Mouse (Mus musculus) stomach, embryonic 15.5 days (tissue): ENCODE measurements around the gene Dync1li2. TPM values are rescaled to one million over a fixed set of nuclear protein-coding genes. Genes with fewer than 3 reads are reported as not detected.

ENCODE experiments used
- ATAC-seq: fragments of 200-750 bp; cut with Nextera tagmentation; 2 replicates; pipeline ENCODE4 v1.8.0; 2017; ENCODE audit warnings: low read depth, moderate number of reproducible peaks, moderate TSS enrichment; ENCODE audit not compliant: insufficient read depth, low FRiP score
- H3K27ac ChIP-seq: fragments of 300-500 bp; sonication (generic); 2 replicates; pipeline ENCODE4 v1.5.1; 2015; ENCODE audit warnings: mild to moderate bottlenecking, inconsistent platforms
- H3K27me3 ChIP-seq: fragments of 300-500 bp; sonication (generic); replicated peaks from 2 replicates; pipeline ENCODE4 v1.6.1; 2015; ENCODE audit warnings: inconsistent platforms
- H3K36me3 ChIP-seq: fragments of 300-500 bp; sonication (generic); 2 replicates; pipeline ENCODE4 v1.6.1; 2015; ENCODE audit warnings: inconsistent platforms
- H3K4me1 ChIP-seq: fragments of 300-500 bp; sonication (generic); 2 replicates; pipeline ENCODE4 v1.6.1; 2015; ENCODE audit warnings: inconsistent platforms
- H3K4me2 ChIP-seq: fragments of 300-500 bp; sonication (generic); 2 replicates; pipeline ENCODE4 v1.6.1; 2015; ENCODE audit warnings: mild to moderate bottlenecking, inconsistent platforms
- H3K4me3 ChIP-seq: fragments of 300-500 bp; sonication (generic); replicated peaks from 2 replicates; pipeline ENCODE4 v1.5.1; 2015; ENCODE audit warnings: inconsistent platforms
- H3K9ac ChIP-seq: fragments of 300-500 bp; sonication (generic); 2 replicates; pipeline ENCODE4 v1.6.1; 2015; ENCODE audit warnings: inconsistent platforms
- H3K9me3 ChIP-seq: fragments of 300-500 bp; sonication (generic); 2 replicates; pipeline ENCODE4 v1.6.1; 2016; ENCODE audit warnings: inconsistent platforms
- WGBS: fragments of 180-500 bp; shearing (Covaris S2); methylation state at CpG from one replicate; pipeline ENCODE4 v1.1.7; 2015; 5-methylcytosine and 5-hydroxymethylcytosine counted together
- polyA plus RNA-seq: library from polyadenylated mRNA; unstranded; fragments of >200 nt; fragmentation: Nextera tagmentation; extraction: Ambion mirVana; gene quantifications from 2 replicates; pipeline ENCODE4 v1.2.1, GENCODE M21; 2015

Gene Dync1li2
- 54.9 and 58.0 TPM in 2 replicates for polyA plus RNA-seq

GRCm38 (mm10) chr8:104442299-104443124 lies at the start of gene Dync1li2:
Dync1li2 (minus strand) TSS chr8:104443047.
- peak within 1 kb of the TSS; percentile 77 for H3K27ac ChIP-seq
- H3K4me1 ChIP-seq, result peaks cover 11% of the 10 kb centered on the region
- peak; percentile 84 for ATAC-seq
- peak within 1 kb of the TSS; percentile 80 for H3K9ac ChIP-seq
- WGBS, result under 1% methylated on average over 75 of the region's 75 CpGs
- no peaks in the 10 kb centered on the region for H3K9me3 ChIP-seq
- H3K4me2 ChIP-seq, result peak within 1 kb of the TSS; percentile 79
- no peaks in the 10 kb centered on the region for H3K27me3 ChIP-seq
- peak within 1 kb of the TSS; percentile 92 for H3K4me3 ChIP-seq
- peaks cover 21% of the 10 kb centered on the region for H3K36me3 ChIP-seq

GRCm38 (mm10) chr8:104479091-104479490 lies 36.2 kb upstream of the Dync1li2 start:
- no peaks in the 10 kb centered on the region for H3K4me1 ChIP-seq
- 80% methylated on average over 1 of the region's 1 CpGs for WGBS
- H3K9ac ChIP-seq, result no peak overlapping the region
- no peak for ATAC-seq
- no peak overlapping the region for H3K4me3 ChIP-seq
- H3K9me3 ChIP-seq, result no peaks in the 10 kb centered on the region
- H3K4me2 ChIP-seq, result no peak overlapping the region
- H3K36me3 ChIP-seq, result no peaks in the 10 kb centered on the region
- H3K27me3 ChIP-seq, result no peaks in the 10 kb centered on the region
- H3K27ac ChIP-seq, result no peak overlapping the region

- no peaks in the 10 kb centered on the region for H3K36me3 ChIP-seq
- no peaks in the 10 kb centered on the region for H3K9me3 ChIP-seq
- no peak overlapping the region for H3K27ac ChIP-seq
- no peak overlapping the region for H3K4me2 ChIP-seq
- no peaks in the 10 kb centered on the region for H3K4me1 ChIP-seq
- ATAC-seq, result no peak
- WGBS, result 52% methylated on average over 3 of the region's 3 CpGs
- no peaks in the 10 kb centered on the region for H3K27me3 ChIP-seq
- H3K9ac ChIP-seq, result no peak overlapping the region
- no peak overlapping the region for H3K4me3 ChIP-seq
Measured at GRCm38 (mm10) chr8:104472465-104472864, 29.6 kb upstream of the Dync1li2 start.

GRCm38 (mm10) chr8:104467463-104467862 lies 24.6 kb upstream of the Dync1li2 start:
- WGBS, result 68% methylated on average over 2 of the region's 2 CpGs
- no peaks in the 10 kb centered on the region for H3K4me1 ChIP-seq
- no peak for ATAC-seq
- no peak overlapping the region for H3K4me3 ChIP-seq
- no peak overlapping the region for H3K27ac ChIP-seq
- no peak overlapping the region for H3K4me2 ChIP-seq
- no peak overlapping the region for H3K9ac ChIP-seq
- no peaks in the 10 kb centered on the region for H3K27me3 ChIP-seq
- no peaks in the 10 kb centered on the region for H3K9me3 ChIP-seq
- no peaks in the 10 kb centered on the region for H3K36me3 ChIP-seq

- no peak overlapping the region for H3K9ac ChIP-seq
- no peaks in the 10 kb centered on the region for H3K27me3 ChIP-seq
- no peak for ATAC-seq
- WGBS, result 66% methylated on average over 3 of the region's 3 CpGs
- no peaks in the 10 kb centered on the region for H3K36me3 ChIP-seq
- no peaks in the 10 kb centered on the region for H3K4me1 ChIP-seq
- no peak overlapping the region for H3K4me3 ChIP-seq
- no peak overlapping the region for H3K27ac ChIP-seq
- H3K4me2 ChIP-seq, result no peak overlapping the region
- H3K9me3 ChIP-seq, result no peaks in the 10 kb centered on the region
Measured at GRCm38 (mm10) chr8:104452177-104452576, 9.3 kb upstream of the Dync1li2 start.

GRCm38 (mm10) chr8:104448796-104449195 lies 5.9 kb upstream of the Dync1li2 start:
- no peak overlapping the region for H3K4me2 ChIP-seq
- H3K9me3 ChIP-seq, result no peaks in the 10 kb centered on the region
- no peak overlapping the region for H3K4me3 ChIP-seq
- no peak overlapping the region for H3K9ac ChIP-seq
- no peaks in the 10 kb centered on the region for H3K4me1 ChIP-seq
- no peak for ATAC-seq
- no peak overlapping the region for H3K27ac ChIP-seq
- no peaks in the 10 kb centered on the region for H3K36me3 ChIP-seq
- H3K27me3 ChIP-seq, result no peaks in the 10 kb centered on the region
- WGBS, result 78% methylated on average over 3 of the region's 3 CpGs

GRCm38 (mm10) chr8:104446016-104446415 lies 3.2 kb upstream of the Dync1li2 start:
- no peaks in the 10 kb centered on the region for H3K36me3 ChIP-seq
- no peak overlapping the region for H3K4me2 ChIP-seq
- no peaks in the 10 kb centered on the region for H3K27me3 ChIP-seq
- H3K9ac ChIP-seq, result no peak overlapping the region
- no peak overlapping the region for H3K27ac ChIP-seq
- 77% methylated on average over 3 of the region's 3 CpGs for WGBS
- no peak for ATAC-seq
- peaks cover 8% of the 10 kb centered on the region for H3K4me1 ChIP-seq
- H3K9me3 ChIP-seq, result no peaks in the 10 kb centered on the region
- no peak overlapping the region for H3K4me3 ChIP-seq

GRCm38 (mm10) chr8:104445248-104445647 lies 2.4 kb upstream of the Dync1li2 start:
- WGBS, result 60% methylated on average over 6 of the region's 6 CpGs
- no peak for ATAC-seq

GRCm38 (mm10) chr8:104443125-104443679 lies 355 bp upstream of the Dync1li2 start:
- H3K4me3 ChIP-seq, result peak overlapping the region; percentile 92
- H3K4me1 ChIP-seq, result peaks cover 11% of the 10 kb centered on the region
- WGBS, result 64% methylated on average over 7 of the region's 7 CpGs
- peaks cover 16% of the 10 kb centered on the region for H3K36me3 ChIP-seq
- peak overlapping the region; percentile 79; the same call in 1 of the 2 replicates for H3K4me2 ChIP-seq
- H3K9me3 ChIP-seq, result no peaks in the 10 kb centered on the region
- H3K27me3 ChIP-seq, result no peaks in the 10 kb centered on the region
- H3K27ac ChIP-seq, result no peak overlapping the region
- H3K9ac ChIP-seq, result no peak overlapping the region
- no peak for ATAC-seq

More at GRCm38 (mm10) chr8:104445248-104445647, 2.4 kb upstream of the Dync1li2 start:
- no peak overlapping the region for H3K27ac ChIP-seq
- no peak overlapping the region for H3K4me3 ChIP-seq
- no peaks in the 10 kb centered on the region for H3K27me3 ChIP-seq
- no peaks in the 10 kb centered on the region for H3K9me3 ChIP-seq
- H3K9ac ChIP-seq, result no peak overlapping the region
- H3K4me2 ChIP-seq, result no peak overlapping the region
- peaks cover 11% of the 10 kb centered on the region for H3K4me1 ChIP-seq
- no peaks in the 10 kb centered on the region for H3K36me3 ChIP-seq

GRCm38 (mm10) chr8:104441613-104442012 lies 1.2 kb downstream of the Dync1li2 start:
- Histone ChIP-seq H3K9ac (peak overlapping the region; percentile 80; the same call in 1 of the 2 replicates), H3K36me3 (peaks cover 30% of the 10 kb centered on the region), H3K4me1 (peaks cover 13% of the 10 kb centered on the region), H3K9me3 (no peaks in the 10 kb centered on the region), H3K4me3 (peak overlapping the region; percentile 92), H3K4me2 (peak overlapping the region; percentile 79), H3K27me3 (no peaks in the 10 kb centered on the region), H3K27ac (no peak overlapping the region)
- no peak for ATAC-seq
- 63% methylated on average over 7 of the region's 7 CpGs for WGBS

- no peaks in the 10 kb centered on the region for H3K27me3 ChIP-seq
- H3K27ac ChIP-seq, result no peak overlapping the region
- no peak overlapping the region for H3K9ac ChIP-seq
- H3K4me2 ChIP-seq, result no peak overlapping the region
- no peak overlapping the region for H3K4me3 ChIP-seq
- no peak for ATAC-seq
- H3K9me3 ChIP-seq, result no peaks in the 10 kb centered on the region
- peaks cover 44% of the 10 kb centered on the region for H3K36me3 ChIP-seq
- WGBS, result 92% methylated on average over 8 of the region's 8 CpGs
- peaks cover 26% of the 10 kb centered on the region for H3K4me1 ChIP-seq
Measured at GRCm38 (mm10) chr8:104439461-104439860, 3.4 kb downstream of the Dync1li2 start.

- no peaks in the 10 kb centered on the region for H3K27me3 ChIP-seq
- no peaks in the 10 kb centered on the region for H3K9me3 ChIP-seq
- no peak overlapping the region for H3K4me3 ChIP-seq
- WGBS, result 86% methylated on average over 13 of the region's 13 CpGs
- H3K4me1 ChIP-seq, result peaks cover 28% of the 10 kb centered on the region
- no peak overlapping the region for H3K4me2 ChIP-seq
- ATAC-seq, result no peak
- H3K27ac ChIP-seq, result no peak overlapping the region
- peaks cover 52% of the 10 kb centered on the region for H3K36me3 ChIP-seq
- no peak overlapping the region for H3K9ac ChIP-seq
Measured at GRCm38 (mm10) chr8:104437494-104438135, 5.2 kb downstream of the Dync1li2 start.
